Mouse (Mus musculus): ENCODE measurements around the gene Med13. TPM values are rescaled to one million over a fixed set of nuclear protein-coding genes. Genes with fewer than 3 reads are reported as not detected.

Med13 gene
- 10 to 100 TPM in 1 of 2 experiments, 1 to 10 TPM in 1; 9.3 to 14.5 TPM for polyA plus RNA-seq (2017; shearing (Covaris generic))

- no peak for ATAC-seq
Measured at GRCm38 (mm10) chr11:86356854-86357788, at the start of gene Med13. Gene Med13 (minus strand): TSS chr11:86357602.

GRCm38 (mm10) chr11:86404590-86404989 is 47.2 kb upstream of the Med13 start:
- no peak for ATAC-seq

- no peak for ATAC-seq
Measured at GRCm38 (mm10) chr11:86403845-86404244, 46.4 kb upstream of the Med13 start.

GRCm38 (mm10) chr11:86399241-86400107 is 42.1 kb upstream of the Med13 start:
- no peak for ATAC-seq

GRCm38 (mm10) chr11:86396950-86397594 is 39.7 kb upstream of the Med13 start:
- ATAC-seq = no peak

- ATAC-seq = no peak
Measured at GRCm38 (mm10) chr11:86396518-86396917, 39.1 kb upstream of the Med13 start.

- ATAC-seq = no peak
Measured at GRCm38 (mm10) chr11:86395513-86396125, 38.2 kb upstream of the Med13 start.

- ATAC-seq = no peak
Measured at GRCm38 (mm10) chr11:86395100-86395499, 37.7 kb upstream of the Med13 start.

- no peak for ATAC-seq
Measured at GRCm38 (mm10) chr11:86391687-86392086, 34.3 kb upstream of the Med13 start.

- no peak for ATAC-seq
Measured at GRCm38 (mm10) chr11:86390308-86390707, 32.9 kb upstream of the Med13 start.

GRCm38 (mm10) chr11:86389506-86389905 is 32.1 kb upstream of the Med13 start:
- no peak for ATAC-seq

GRCm38 (mm10) chr11:86388821-86389480 is 31.5 kb upstream of the Med13 start:
- no peak for ATAC-seq

- ATAC-seq = no peak
Measured at GRCm38 (mm10) chr11:86387121-86387893, 29.9 kb upstream of the Med13 start.

GRCm38 (mm10) chr11:86386576-86386975 is 29.2 kb upstream of the Med13 start:
- no peak for ATAC-seq

GRCm38 (mm10) chr11:86385710-86386282 is 28.4 kb upstream of the Med13 start:
- ATAC-seq = no peak

- ATAC-seq = no peak
Measured at GRCm38 (mm10) chr11:86384141-86384540, 26.7 kb upstream of the Med13 start.

- ATAC-seq = no peak
Measured at GRCm38 (mm10) chr11:86382520-86383157, 25.2 kb upstream of the Med13 start.

GRCm38 (mm10) chr11:86381478-86382091 is 24.2 kb upstream of the Med13 start:
- no peak for ATAC-seq

GRCm38 (mm10) chr11:86380521-86381238 is 23.3 kb upstream of the Med13 start:
- ATAC-seq = no peak
